Mouse (Mus musculus) urinary bladder, postnatal 25 days (tissue): Measurements from ENCODE around the gene Nudt17.
"Not testable (repeated sequence)": the region's sequence is repeated elsewhere in the genome, so short reads cannot be mapped to it uniquely, and the experiment has no call there.

Experiments used
- DNase-seq: peaks from one replicate; pipeline ENCODE4 v3.0.0; 2022; ENCODE audit warnings: low spot score

Gene Nudt17

GRCm38 (mm10) chr3:96701003-96701402, 7.4 kb downstream of the Nudt17 start:
- DNase-seq = no peak

- no peak for DNase-seq
Measured at GRCm38 (mm10) chr3:96700376-96700775, 8.0 kb downstream of the Nudt17 start.

- no peak for DNase-seq
Measured at GRCm38 (mm10) chr3:96698993-96699690, 9.2 kb downstream of the Nudt17 start.

GRCm38 (mm10) chr3:96696766-96697732, 11.3 kb downstream of the Nudt17 start:
- DNase-seq = peak; percentile 88

- DNase-seq = peak; percentile 76
Measured at GRCm38 (mm10) chr3:96696198-96696765, 12.1 kb downstream of the Nudt17 start, which contains the start of gene Pias3. Pias3 (plus strand) TSS chr3:96696384.

- no peak for DNase-seq
Measured at GRCm38 (mm10) chr3:96693579-96693978, 14.8 kb downstream of the Nudt17 start.

GRCm38 (mm10) chr3:96692506-96692905, 15.9 kb downstream of the Nudt17 start:
- DNase-seq = no peak

GRCm38 (mm10) chr3:96690298-96690697, 18.1 kb downstream of the Nudt17 start:
- no peak for DNase-seq

GRCm38 (mm10) chr3:96688854-96689253, 19.5 kb downstream of the Nudt17 start:
- no peak for DNase-seq

GRCm38 (mm10) chr3:96686057-96686456, 22.3 kb downstream of the Nudt17 start:
- DNase-seq = not testable (repeated sequence)

GRCm38 (mm10) chr3:96684822-96685156, 23.6 kb downstream of the Nudt17 start:
- no peak for DNase-seq

GRCm38 (mm10) chr3:96684151-96684821, 24.1 kb downstream of the Nudt17 start:
- no peak for DNase-seq

- no peak for DNase-seq
Measured at GRCm38 (mm10) chr3:96683496-96683895, 24.9 kb downstream of the Nudt17 start.

- DNase-seq = no peak
Measured at GRCm38 (mm10) chr3:96680269-96680956, 27.9 kb downstream of the Nudt17 start.

GRCm38 (mm10) chr3:96679159-96679674, 29.1 kb downstream of the Nudt17 start:
- DNase-seq = peak; percentile 40

- no peak for DNase-seq
Measured at GRCm38 (mm10) chr3:96678456-96678855, 29.9 kb downstream of the Nudt17 start.

- no peak for DNase-seq
Measured at GRCm38 (mm10) chr3:96675690-96676089, 32.7 kb downstream of the Nudt17 start.

GRCm38 (mm10) chr3:96675171-96675570, 33.2 kb downstream of the Nudt17 start:
- no peak for DNase-seq

GRCm38 (mm10) chr3:96674442-96674841, 33.9 kb downstream of the Nudt17 start:
- DNase-seq = peak; percentile 48

- no peak for DNase-seq
Measured at GRCm38 (mm10) chr3:96673514-96673913, 34.8 kb downstream of the Nudt17 start.

- no peak for DNase-seq
Measured at GRCm38 (mm10) chr3:96671519-96671918, 36.8 kb downstream of the Nudt17 start.
